Mouse (Mus musculus) bone marrow, adult 2 months (tissue): ENCODE results near the gene Unc5c.

Experiments used
- CTCF ChIP-seq: fragments of 200-500 bp; IDR thresholded peaks from 2 replicates; pipeline ENCODE4 v1.5.1; 2011; ENCODE audit warnings: low read length, control low read depth; ENCODE audit not compliant: control insufficient read depth, insufficient read depth
- POLR2A ChIP-seq: fragments of 200-500 bp; IDR thresholded peaks from 2 replicates; pipeline ENCODE4 v1.6.1; 2011; ENCODE audit warnings: low read depth, mild to moderate bottlenecking, control low read depth, low read length, borderline replicate concordance; ENCODE audit not compliant: control insufficient read depth

GRCm38 (mm10) chr3:141779186-141779585 lies 314.2 kb downstream of the Unc5c start:
- TF ChIP-seq CTCF (no peak), POLR2A (no peak)
